Mouse (Mus musculus): ENCODE data around the gene Snapc2. TPM values are rescaled to one million over a fixed set of nuclear protein-coding genes. Genes with fewer than 3 reads are reported as not detected.
A peak's percentile ranks its signal among the peaks of the same experiment; 100 is the strongest.

Snapc2 gene
- 60.8 and 61.6 TPM in 2 replicates for polyA plus RNA-seq (2015; fragmentation: Nextera tagmentation; extraction: Ambion mirVana)

GRCm38 (mm10) chr8:4252934-4253841 is at the start of gene Snapc2:
Snapc2 (plus strand) TSS chr8:4253080.
- Histone ChIP-seq H3K36me3 (peaks cover 25% of the 10 kb centered on the region), H3K27ac (peak within 1 kb of the TSS; percentile 92), H3K9ac (peak within 1 kb of the TSS; percentile 96), H3K4me2 (peak within 1 kb of the TSS; percentile 88), H3K4me1 (peaks cover 47% of the 10 kb centered on the region), H3K27me3 (no peaks in the 10 kb centered on the region), H3K9me3 (no peaks in the 10 kb centered on the region), H3K4me3 (peak within 1 kb of the TSS; percentile 99)
- peak; percentile 92 for ATAC-seq (ENCODE audit: borderline replicate concordance, extremely low read depth, low FRiP score, low TSS enrichment)
- under 1% methylated on average over 69 of the region's 69 CpGs for WGBS

GRCm38 (mm10) chr8:4205246-4206123 is 47.4 kb upstream of the Snapc2 start:
- peaks cover 16% of the 10 kb centered on the region for H3K4me1 ChIP-seq
- ATAC-seq (ENCODE audit: borderline replicate concordance, extremely low read depth, low FRiP score, low TSS enrichment) = no peak
- peak overlapping the region; percentile 28 for H3K4me2 ChIP-seq
- H3K27ac ChIP-seq = no peak overlapping the region
- peaks cover 6% of the 10 kb centered on the region; the same call in 1 of the 2 replicates for H3K36me3 ChIP-seq
- 35% methylated on average over 38 of the region's 38 CpGs for WGBS
- H3K9me3 ChIP-seq = no peaks in the 10 kb centered on the region
- H3K4me3 ChIP-seq = no peak overlapping the region
- H3K9ac ChIP-seq = no peak overlapping the region
- peaks cover 17% of the 10 kb centered on the region for H3K27me3 ChIP-seq

- Histone ChIP-seq H3K36me3 (peaks cover 6% of the 10 kb centered on the region; the same call in 1 of the 2 replicates), H3K9ac (peak overlapping the region; percentile 10; the same call in 1 of the 2 replicates), H3K27me3 (peaks cover 17% of the 10 kb centered on the region), H3K27ac (no peak overlapping the region), H3K9me3 (no peaks in the 10 kb centered on the region), H3K4me1 (peaks cover 16% of the 10 kb centered on the region), H3K4me2 (peak overlapping the region; percentile 28), H3K4me3 (no peak overlapping the region)
- ATAC-seq (ENCODE audit: borderline replicate concordance, extremely low read depth, low FRiP score, low TSS enrichment) = 0 out of 2 replicates have a peak, but pooled peaks have one; percentile 35
- 24% methylated on average over 44 of the region's 44 CpGs for WGBS
These were observed 46.5 kb upstream of the Snapc2 start for GRCm38 (mm10) chr8:4206182-4207015.

- Histone ChIP-seq H3K9ac (0 out of 2 replicates have a peak overlapping the region, but pooled peaks have one; percentile 10), H3K4me3 (no peak overlapping the region), H3K4me1 (peaks cover 16% of the 10 kb centered on the region), H3K27me3 (peaks cover 17% of the 10 kb centered on the region), H3K36me3 (peaks cover 6% of the 10 kb centered on the region; the same call in 1 of the 2 replicates), H3K4me2 (peak overlapping the region; percentile 28; the same call in 1 of the 2 replicates), H3K9me3 (no peaks in the 10 kb centered on the region), H3K27ac (no peak overlapping the region)
- 72% methylated on average over 2 of the region's 2 CpGs for WGBS
- ATAC-seq (ENCODE audit: borderline replicate concordance, extremely low read depth, low FRiP score, low TSS enrichment) = no peak
These were observed 45.9 kb upstream of the Snapc2 start for GRCm38 (mm10) chr8:4207016-4207350.

- no peaks in the 10 kb centered on the region for H3K9me3 ChIP-seq
These were observed 41.8 kb upstream of the Snapc2 start for GRCm38 (mm10) chr8:4211097-4211496.

GRCm38 (mm10) chr8:4212809-4213209 is 40.1 kb upstream of the Snapc2 start:
- H3K4me2 ChIP-seq = peak overlapping the region; percentile 84
- H3K27ac ChIP-seq = peak overlapping the region; percentile 85
- H3K27me3 ChIP-seq = peaks cover 28% of the 10 kb centered on the region
- ATAC-seq (ENCODE audit: borderline replicate concordance, extremely low read depth, low FRiP score, low TSS enrichment) = peak; percentile 10; the same call in 1 of the 2 replicates
- H3K9ac ChIP-seq = peak overlapping the region; percentile 36
- peaks cover 6% of the 10 kb centered on the region; the same call in 1 of the 2 replicates for H3K36me3 ChIP-seq
- H3K4me3 ChIP-seq = peak overlapping the region; percentile 41
- WGBS = under 1% methylated on average over 25 of the region's 25 CpGs
- peaks cover 36% of the 10 kb centered on the region for H3K4me1 ChIP-seq
- no peaks in the 10 kb centered on the region for H3K9me3 ChIP-seq

More at GRCm38 (mm10) chr8:4211097-4211496, 41.8 kb upstream of the Snapc2 start:
- Histone ChIP-seq H3K27ac (no peak overlapping the region), H3K36me3 (peaks cover 6% of the 10 kb centered on the region; the same call in 1 of the 2 replicates), H3K4me3 (no peak overlapping the region), H3K4me2 (no peak overlapping the region), H3K27me3 (peaks cover 17% of the 10 kb centered on the region), H3K9ac (no peak overlapping the region), H3K4me1 (peaks cover 37% of the 10 kb centered on the region)
- 60% methylated on average over 6 of the region's 6 CpGs for WGBS
- no peak for ATAC-seq (ENCODE audit: borderline replicate concordance, extremely low read depth, low FRiP score, low TSS enrichment)

GRCm38 (mm10) chr8:4213210-4214005 is 39.5 kb upstream of the Snapc2 start:
- Histone ChIP-seq H3K9me3 (no peaks in the 10 kb centered on the region), H3K36me3 (peaks cover 6% of the 10 kb centered on the region; the same call in 1 of the 2 replicates), H3K4me3 (peak overlapping the region; percentile 41), H3K4me2 (peak overlapping the region; percentile 84), H3K4me1 (peaks cover 36% of the 10 kb centered on the region), H3K9ac (peak overlapping the region; percentile 36), H3K27me3 (peaks cover 34% of the 10 kb centered on the region), H3K27ac (peak overlapping the region; percentile 85)
- peak; percentile 70 for ATAC-seq (ENCODE audit: borderline replicate concordance, extremely low read depth, low FRiP score, low TSS enrichment)
- WGBS = 2% methylated on average over 18 of the region's 18 CpGs

- peak overlapping the region; percentile 85 for H3K27ac ChIP-seq
- 5% methylated on average over 33 of the region's 33 CpGs for WGBS
- no peaks in the 10 kb centered on the region for H3K9me3 ChIP-seq
- ATAC-seq (ENCODE audit: borderline replicate concordance, extremely low read depth, low FRiP score, low TSS enrichment) = peak; percentile 80
- peaks cover 36% of the 10 kb centered on the region for H3K4me1 ChIP-seq
- peaks cover 36% of the 10 kb centered on the region for H3K27me3 ChIP-seq
- H3K4me3 ChIP-seq = peak overlapping the region; percentile 41
- peak overlapping the region; percentile 84 for H3K4me2 ChIP-seq
- peaks cover 6% of the 10 kb centered on the region; the same call in 1 of the 2 replicates for H3K36me3 ChIP-seq
- peak overlapping the region; percentile 36; the same call in 1 of the 2 replicates for H3K9ac ChIP-seq
These were observed 38.6 kb upstream of the Snapc2 start for GRCm38 (mm10) chr8:4214006-4214980.

GRCm38 (mm10) chr8:4216296-4216695 is 36.6 kb upstream of the Snapc2 start:
- Histone ChIP-seq H3K27me3 (peaks cover 36% of the 10 kb centered on the region), H3K9ac (peak overlapping the region; percentile 60), H3K4me3 (peak overlapping the region; percentile 49), H3K4me2 (peak overlapping the region; percentile 67), H3K36me3 (no peaks in the 10 kb centered on the region), H3K4me1 (peaks cover 36% of the 10 kb centered on the region), H3K27ac (no peak overlapping the region), H3K9me3 (no peaks in the 10 kb centered on the region)
- WGBS = 8% methylated on average over 18 of the region's 18 CpGs
- no peak for ATAC-seq (ENCODE audit: borderline replicate concordance, extremely low read depth, low FRiP score, low TSS enrichment)

Data from lung, embryonic 15.5 days (tissue).